Mouse (Mus musculus) stomach, postnatal 0 days (tissue): ENCODE measurements at regions not wholly inside any gene's neighbourhood (a gene's known extent, or its start where the extent isn't known, plus 50 kb on each side); places are given as distances from the start of the nearest gene placed in this dataset.

Experiments
- CTCF ChIP-seq: IDR thresholded peaks from 2 replicates; pipeline ENCODE4 v1.5.1; 2016; ENCODE audit warnings: antibody characterized with exemption, low read depth, mild to moderate bottlenecking, moderate library complexity
- EP300 ChIP-seq: optimal IDR thresholded peaks from 2 replicates; pipeline ENCODE3; 2016; ENCODE audit warnings: antibody characterized with exemption

GRCm38 (mm10) chr7:117729067-117729466 is 348.3 kb downstream of the Xylt1 start:
- TF ChIP-seq CTCF (peak; percentile 56), EP300 (no peak)
